Mouse (Mus musculus) midbrain, embryonic 12.5 days (tissue): ENCODE results near the gene Jph3. TPM values are rescaled to one million over a fixed set of nuclear protein-coding genes. Genes with fewer than 3 reads are reported as not detected.
A peak's percentile ranks its signal among the peaks of the same experiment; 100 is the strongest.

Experiments used
- ATAC-seq: fragments of 200-750 bp; cut with Nextera tagmentation; 2 replicates; pipeline ENCODE4 v1.8.0; 2017; ENCODE audit warnings: low read depth, moderate TSS enrichment, moderate library complexity; ENCODE audit not compliant: low FRiP score
- H3K27ac ChIP-seq: fragments of 300-500 bp; sonication (generic); replicated peaks from 2 replicates; pipeline ENCODE4 v1.5.1; 2016; ENCODE audit warnings: mild to moderate bottlenecking
- H3K27me3 ChIP-seq: fragments of 300-500 bp; sonication (generic); 2 replicates; pipeline ENCODE4 v1.6.1; 2016; ENCODE audit warnings: mild to moderate bottlenecking
- H3K36me3 ChIP-seq: fragments of 300-500 bp; sonication (generic); 2 replicates; pipeline ENCODE4 v1.6.1; 2016
- H3K4me1 ChIP-seq: fragments of 300-500 bp; sonication (generic); 2 replicates; pipeline ENCODE4 v1.6.1; 2016
- H3K4me2 ChIP-seq: fragments of 300-500 bp; sonication (generic); replicated peaks from 2 replicates; pipeline ENCODE4 v1.6.1; 2016; ENCODE audit warnings: mild to moderate bottlenecking, moderate library complexity
- H3K4me3 ChIP-seq: fragments of 300-500 bp; sonication (generic); 2 replicates; pipeline ENCODE4 v1.5.1; 2016; ENCODE audit warnings: mild to moderate bottlenecking
- H3K9ac ChIP-seq: fragments of 300-500 bp; sonication (generic); replicated peaks from 2 replicates; pipeline ENCODE4 v1.6.1; 2016; ENCODE audit warnings: mild to moderate bottlenecking, moderate library complexity
- H3K9me3 ChIP-seq: fragments of 300-500 bp; sonication (generic); 2 replicates; pipeline ENCODE4 v1.6.1; 2016; ENCODE audit warnings: mild to moderate bottlenecking
- WGBS: fragments of 180-500 bp; shearing (Covaris S2); methylation state at CpG from one replicate; pipeline ENCODE4 v1.1.7; 2016; 5-methylcytosine and 5-hydroxymethylcytosine counted together
- polyA plus RNA-seq: library from polyadenylated mRNA; unstranded; fragments of >200 nt; fragmentation: Nextera tagmentation; extraction: Ambion mirVana; gene quantifications from 2 replicates; pipeline ENCODE4 v1.2.1, GENCODE M21; 2016

The Jph3 gene
- 35.8 and 39.1 TPM in 2 replicates for polyA plus RNA-seq

- Histone ChIP-seq H3K4me1 (peaks cover 18% of the 10 kb centered on the region), H3K27me3 (peaks cover 69% of the 10 kb centered on the region), H3K36me3 (no peaks in the 10 kb centered on the region), H3K9me3 (no peaks in the 10 kb centered on the region), H3K27ac (peak within 1 kb of the TSS; percentile 54; the same call in 1 of the 2 replicates), H3K4me3 (peak within 1 kb of the TSS; percentile 62), H3K4me2 (peak within 1 kb of the TSS; percentile 78), H3K9ac (peak within 1 kb of the TSS; percentile 71)
- WGBS = 12% methylated on average over 12 of the region's 12 CpGs
- no peak for ATAC-seq
These were observed at the start of gene Jph3 for GRCm38 (mm10) chr8:121729323-121729722. Jph3 (plus strand) TSS chr8:121729623.

GRCm38 (mm10) chr8:121680896-121681295, 48.5 kb upstream of the Jph3 start:
- H3K9me3 ChIP-seq = no peaks in the 10 kb centered on the region
- H3K4me1 ChIP-seq = no peaks in the 10 kb centered on the region
- no peaks in the 10 kb centered on the region for H3K36me3 ChIP-seq
- no peak overlapping the region for H3K4me2 ChIP-seq
- no peak overlapping the region for H3K4me3 ChIP-seq
- no peak overlapping the region for H3K9ac ChIP-seq
- WGBS = 83% methylated on average over 4 of the region's 4 CpGs
- no peak overlapping the region for H3K27ac ChIP-seq
- ATAC-seq = no peak
- peaks cover 9% of the 10 kb centered on the region; the same call in 1 of the 2 replicates for H3K27me3 ChIP-seq

GRCm38 (mm10) chr8:121681457-121681856, 48.0 kb upstream of the Jph3 start:
- H3K4me3 ChIP-seq = no peak overlapping the region
- no peaks in the 10 kb centered on the region for H3K4me1 ChIP-seq
- no peak overlapping the region for H3K9ac ChIP-seq
- peaks cover 9% of the 10 kb centered on the region; the same call in 1 of the 2 replicates for H3K27me3 ChIP-seq
- WGBS = 56% methylated on average over 10 of the region's 10 CpGs
- H3K4me2 ChIP-seq = no peak overlapping the region
- H3K27ac ChIP-seq = no peak overlapping the region
- no peaks in the 10 kb centered on the region for H3K9me3 ChIP-seq
- ATAC-seq = no peak
- no peaks in the 10 kb centered on the region for H3K36me3 ChIP-seq

GRCm38 (mm10) chr8:121683083-121683832, 46.2 kb upstream of the Jph3 start:
- peaks cover 10% of the 10 kb centered on the region for H3K4me1 ChIP-seq
- H3K4me2 ChIP-seq = no peak overlapping the region
- no peaks in the 10 kb centered on the region for H3K36me3 ChIP-seq
- no peak overlapping the region for H3K4me3 ChIP-seq
- WGBS = 76% methylated on average over 10 of the region's 10 CpGs
- no peak for ATAC-seq
- no peak overlapping the region for H3K9ac ChIP-seq
- peaks cover 9% of the 10 kb centered on the region; the same call in 1 of the 2 replicates for H3K27me3 ChIP-seq
- H3K9me3 ChIP-seq = no peaks in the 10 kb centered on the region
- no peak overlapping the region for H3K27ac ChIP-seq

GRCm38 (mm10) chr8:121685419-121685818, 44.0 kb upstream of the Jph3 start:
- no peak overlapping the region for H3K9ac ChIP-seq
- no peak for ATAC-seq
- H3K9me3 ChIP-seq = no peaks in the 10 kb centered on the region
- H3K27ac ChIP-seq = no peak overlapping the region
- peaks cover 16% of the 10 kb centered on the region for H3K4me1 ChIP-seq
- peaks cover 9% of the 10 kb centered on the region; the same call in 1 of the 2 replicates for H3K27me3 ChIP-seq
- H3K4me3 ChIP-seq = no peak overlapping the region
- no peaks in the 10 kb centered on the region for H3K36me3 ChIP-seq
- WGBS = 23% methylated on average over 4 of the region's 4 CpGs
- H3K4me2 ChIP-seq = no peak overlapping the region

- Histone ChIP-seq H3K9me3 (no peaks in the 10 kb centered on the region), H3K36me3 (no peaks in the 10 kb centered on the region), H3K4me2 (no peak overlapping the region), H3K27ac (peak overlapping the region; percentile 63), H3K4me1 (peaks cover 16% of the 10 kb centered on the region), H3K4me3 (no peak overlapping the region), H3K27me3 (no peaks in the 10 kb centered on the region), H3K9ac (peak overlapping the region; percentile 31)
- no peak for ATAC-seq
- 50% methylated on average over 14 of the region's 14 CpGs for WGBS
These were observed 41.8 kb upstream of the Jph3 start for GRCm38 (mm10) chr8:121687455-121688161.

- ATAC-seq = no peak
- H3K4me3 ChIP-seq = no peak overlapping the region
These were observed 40.9 kb upstream of the Jph3 start for GRCm38 (mm10) chr8:121688496-121688895.

GRCm38 (mm10) chr8:121694453-121694852, 35.0 kb upstream of the Jph3 start:
- Histone ChIP-seq H3K4me2 (no peak overlapping the region), H3K27ac (no peak overlapping the region), H3K9ac (no peak overlapping the region), H3K27me3 (no peaks in the 10 kb centered on the region), H3K9me3 (no peaks in the 10 kb centered on the region), H3K4me1 (peaks cover 17% of the 10 kb centered on the region), H3K4me3 (no peak overlapping the region), H3K36me3 (no peaks in the 10 kb centered on the region)
- ATAC-seq = no peak
- 55% methylated on average over 4 of the region's 4 CpGs for WGBS

More at GRCm38 (mm10) chr8:121688496-121688895, 40.9 kb upstream of the Jph3 start:
- WGBS = 37% methylated on average over 5 of the region's 5 CpGs
- Histone ChIP-seq H3K36me3 (no peaks in the 10 kb centered on the region), H3K9me3 (no peaks in the 10 kb centered on the region), H3K4me2 (no peak overlapping the region), H3K27me3 (no peaks in the 10 kb centered on the region), H3K4me1 (peaks cover 16% of the 10 kb centered on the region), H3K27ac (peak overlapping the region; percentile 63; the same call in 1 of the 2 replicates), H3K9ac (no peak overlapping the region)

- Histone ChIP-seq H3K4me2 (no peak overlapping the region), H3K9me3 (no peaks in the 10 kb centered on the region), H3K9ac (no peak overlapping the region), H3K27ac (no peak overlapping the region), H3K4me1 (peaks cover 17% of the 10 kb centered on the region), H3K27me3 (0 out of 2 replicates have a peak, but pooled peaks cover 4% of the 10 kb centered on the region), H3K36me3 (no peaks in the 10 kb centered on the region), H3K4me3 (no peak overlapping the region)
- ATAC-seq = no peak
- 87% methylated on average over 6 of the region's 6 CpGs for WGBS
These were observed 33.7 kb upstream of the Jph3 start for GRCm38 (mm10) chr8:121695585-121696184.

GRCm38 (mm10) chr8:121697735-121698614, 31.4 kb upstream of the Jph3 start:
- Histone ChIP-seq H3K36me3 (no peaks in the 10 kb centered on the region), H3K27ac (peak overlapping the region; percentile 52), H3K4me3 (peak overlapping the region; percentile 8; the same call in 1 of the 2 replicates), H3K9me3 (no peaks in the 10 kb centered on the region), H3K27me3 (0 out of 2 replicates have a peak, but pooled peaks cover 4% of the 10 kb centered on the region), H3K4me1 (peaks cover 17% of the 10 kb centered on the region), H3K9ac (peak overlapping the region; percentile 28; the same call in 1 of the 2 replicates), H3K4me2 (peak overlapping the region; percentile 41)
- 1% methylated on average over 16 of the region's 17 CpGs for WGBS
- peak; percentile 64 for ATAC-seq

- 0 out of 2 replicates have a peak, but pooled peaks have one; percentile 44 for ATAC-seq
- Histone ChIP-seq H3K9me3 (no peaks in the 10 kb centered on the region), H3K36me3 (no peaks in the 10 kb centered on the region), H3K27ac (peak overlapping the region; percentile 52), H3K4me1 (peaks cover 17% of the 10 kb centered on the region), H3K4me2 (peak overlapping the region; percentile 41), H3K9ac (peak overlapping the region; percentile 28; the same call in 1 of the 2 replicates), H3K4me3 (0 out of 2 replicates have a peak overlapping the region, but pooled peaks have one; percentile 8), H3K27me3 (0 out of 2 replicates have a peak, but pooled peaks cover 4% of the 10 kb centered on the region)
- 6% methylated on average over 9 of the region's 9 CpGs for WGBS
These were observed 30.8 kb upstream of the Jph3 start for GRCm38 (mm10) chr8:121698615-121699101.
